Mouse (Mus musculus) limb, embryonic 13.5 days (tissue): ENCODE data around the gene Vgll4. TPM values are rescaled to one million over a fixed set of nuclear protein-coding genes. Genes with fewer than 3 reads are reported as not detected.
A peak's percentile ranks its signal among the peaks of the same experiment; 100 is the strongest.
"Not testable (repeated sequence)": the region's sequence is repeated elsewhere in the genome, so short reads cannot be mapped to it uniquely, and the experiment has no call there.

Experiments
- ATAC-seq: fragments of 200-750 bp; cut with Nextera tagmentation; 2 replicates; pipeline ENCODE4 v1.8.0; 2017; ENCODE audit warnings: low read depth, moderate number of reproducible peaks, moderate TSS enrichment; ENCODE audit not compliant: low FRiP score
- H3K27ac ChIP-seq: fragments of 300-500 bp; sonication (generic); 2 replicates; pipeline ENCODE4 v1.5.1; 2015; ENCODE audit warnings: inconsistent platforms, mild to moderate bottlenecking, moderate library complexity
- H3K27me3 ChIP-seq: fragments of 300-500 bp; sonication (generic); 2 replicates; pipeline ENCODE4 v1.6.1; 2015; ENCODE audit warnings: mild to moderate bottlenecking, inconsistent platforms
- H3K36me3 ChIP-seq: fragments of 300-500 bp; sonication (generic); 2 replicates; pipeline ENCODE4 v1.6.1; 2015; ENCODE audit warnings: inconsistent platforms, mild to moderate bottlenecking, moderate library complexity
- H3K4me1 ChIP-seq: fragments of 300-500 bp; sonication (generic); 2 replicates; pipeline ENCODE4 v1.6.1; 2015; ENCODE audit warnings: inconsistent platforms
- H3K4me2 ChIP-seq: fragments of 300-500 bp; sonication (generic); replicated peaks from 2 replicates; pipeline ENCODE4 v1.6.1; 2015; ENCODE audit warnings: inconsistent platforms, mild to moderate bottlenecking, moderate library complexity
- H3K4me3 ChIP-seq: fragments of 300-500 bp; sonication (generic); 2 replicates; pipeline ENCODE4 v1.5.1; 2015; ENCODE audit warnings: moderate library complexity, mild to moderate bottlenecking, inconsistent platforms
- H3K9ac ChIP-seq: fragments of 300-500 bp; sonication (generic); 2 replicates; pipeline ENCODE4 v1.6.1; 2015; ENCODE audit warnings: mild to moderate bottlenecking, inconsistent platforms
- H3K9me3 ChIP-seq: fragments of 300-500 bp; sonication (generic); 2 replicates; pipeline ENCODE4 v1.6.1; 2016; ENCODE audit warnings: inconsistent platforms
- WGBS: fragments of 180-500 bp; shearing (Covaris S2); methylation state at CpG from one replicate; pipeline ENCODE4 v1.1.7; 2015; 5-methylcytosine and 5-hydroxymethylcytosine counted together
- polyA plus RNA-seq: library from polyadenylated mRNA; unstranded; fragments of >200 nt; fragmentation: Nextera tagmentation; extraction: Ambion mirVana; gene quantifications from 2 replicates; pipeline ENCODE4 v1.2.1, GENCODE M21; 2015

Vgll4 gene
- polyA plus RNA-seq, 1 experiment from 2014 or later, result 154 TPM

DNA sequence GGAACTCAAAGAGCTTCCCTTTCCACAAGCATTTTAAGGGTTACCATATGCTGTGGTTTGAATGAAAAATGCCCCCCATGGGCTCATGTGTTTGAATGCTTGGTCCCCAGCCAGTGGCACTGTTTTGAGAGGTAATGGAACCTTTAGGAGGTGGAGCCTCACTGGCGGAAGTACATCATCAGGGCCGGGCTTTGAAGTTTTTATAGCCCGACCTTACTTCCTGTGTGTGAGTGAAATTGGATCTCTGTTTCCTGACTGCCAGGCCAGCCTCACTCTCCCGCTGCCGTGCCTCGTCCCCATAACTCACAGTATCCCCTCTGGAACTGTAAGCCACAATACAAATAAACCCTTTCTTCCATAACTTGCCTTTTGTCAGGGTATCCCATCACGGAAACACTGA is 70.1 kb downstream of the Vgll4 start:
- peaks cover 41% of the 10 kb centered on the region for H3K36me3 ChIP-seq
- H3K4me2 ChIP-seq, result peak overlapping the region; percentile 56
- H3K4me3 ChIP-seq, result peak overlapping the region; percentile 1; the same call in 1 of the 2 replicates
- no peak overlapping the region for H3K9ac ChIP-seq
- H3K27ac ChIP-seq, result peak overlapping the region; percentile 83
- no peaks in the 10 kb centered on the region for H3K9me3 ChIP-seq
- H3K27me3 ChIP-seq, result no peaks in the 10 kb centered on the region
- peak; percentile 68 for ATAC-seq
- peaks cover 65% of the 10 kb centered on the region for H3K4me1 ChIP-seq
- WGBS, result 7% methylated on average over 7 of the region's 7 CpGs

DNA sequence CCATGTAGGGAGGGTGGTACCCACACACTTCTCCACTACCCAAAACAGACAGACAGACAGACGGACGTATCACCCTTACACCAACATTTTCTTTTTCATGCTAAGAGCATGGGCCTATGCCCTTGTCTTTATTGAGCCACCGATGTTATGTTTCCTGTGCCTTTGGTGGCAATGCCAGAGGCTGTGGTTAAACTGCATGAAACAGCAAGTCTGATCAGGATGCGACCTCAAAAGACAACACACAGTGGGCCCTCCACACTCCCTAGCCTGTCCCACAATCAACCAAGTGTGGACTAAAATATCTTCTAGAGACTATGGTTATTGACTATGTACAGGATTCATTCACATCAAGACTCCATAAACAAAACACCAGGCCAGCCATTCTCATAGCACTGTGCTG is 70.8 kb downstream of the Vgll4 start:
- WGBS, result 94% methylated on average over 4 of the region's 4 CpGs
- no peak overlapping the region for H3K4me3 ChIP-seq
- H3K36me3 ChIP-seq, result peaks cover 41% of the 10 kb centered on the region
- H3K4me2 ChIP-seq, result peak overlapping the region; percentile 56; the same call in 1 of the 2 replicates
- no peaks in the 10 kb centered on the region for H3K9me3 ChIP-seq
- ATAC-seq, result no peak
- peak overlapping the region; percentile 83; the same call in 1 of the 2 replicates for H3K27ac ChIP-seq
- no peak overlapping the region for H3K9ac ChIP-seq
- no peaks in the 10 kb centered on the region for H3K27me3 ChIP-seq
- peaks cover 65% of the 10 kb centered on the region for H3K4me1 ChIP-seq

DNA sequence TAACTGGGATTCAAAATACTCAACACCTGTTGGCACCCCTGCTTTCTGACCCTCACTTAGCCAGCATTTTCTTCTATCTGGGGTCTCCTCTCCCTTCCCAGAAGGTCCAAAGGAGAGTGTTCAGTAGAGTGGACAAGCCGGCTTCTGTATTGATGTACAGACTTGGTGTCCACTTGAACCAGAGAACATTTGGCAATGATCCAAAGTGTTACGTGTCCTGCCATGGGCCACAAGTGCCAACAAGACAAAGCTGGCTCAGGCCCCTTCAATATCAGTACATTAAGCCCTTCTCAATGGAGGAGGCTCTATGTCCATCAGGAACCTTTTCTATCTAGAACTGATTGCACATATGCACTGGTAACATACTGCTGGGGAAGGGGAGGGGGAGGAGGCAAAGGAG is 73.5 kb downstream of the Vgll4 start:
- Histone ChIP-seq H3K4me2 (no peak overlapping the region), H3K9ac (no peak overlapping the region), H3K9me3 (no peaks in the 10 kb centered on the region), H3K27ac (no peak overlapping the region), H3K4me1 (peaks cover 65% of the 10 kb centered on the region), H3K27me3 (no peaks in the 10 kb centered on the region), H3K36me3 (peaks cover 41% of the 10 kb centered on the region), H3K4me3 (no peak overlapping the region)
- ATAC-seq, result no peak
- 90% methylated on average over 2 of the region's 2 CpGs for WGBS

DNA sequence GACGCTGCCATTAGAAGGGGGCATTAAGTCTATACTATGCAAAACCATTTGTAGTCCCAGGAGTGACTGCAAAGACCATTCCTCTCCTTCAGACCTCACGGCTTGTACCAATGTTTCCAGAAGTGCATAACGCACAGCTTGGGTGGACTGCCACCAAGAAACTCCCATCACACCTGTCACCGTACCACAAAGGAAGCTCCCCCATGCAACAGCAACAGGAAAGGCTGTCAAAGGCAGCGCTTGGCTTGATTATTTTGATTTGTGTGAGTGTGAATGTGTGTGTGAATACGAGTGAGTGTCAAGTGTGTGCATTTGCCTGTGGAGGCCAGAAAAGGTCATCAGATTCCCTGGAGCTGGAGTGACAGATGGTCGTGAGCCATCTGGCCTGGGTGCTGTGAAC is 74.6 kb downstream of the Vgll4 start:
- 93% methylated on average over 7 of the region's 7 CpGs for WGBS
- Histone ChIP-seq H3K4me2 (no peak overlapping the region), H3K4me3 (no peak overlapping the region), H3K9me3 (no peaks in the 10 kb centered on the region), H3K4me1 (peaks cover 65% of the 10 kb centered on the region), H3K27me3 (no peaks in the 10 kb centered on the region), H3K36me3 (peaks cover 46% of the 10 kb centered on the region), H3K27ac (no peak overlapping the region), H3K9ac (no peak overlapping the region)
- ATAC-seq, result no peak

DNA sequence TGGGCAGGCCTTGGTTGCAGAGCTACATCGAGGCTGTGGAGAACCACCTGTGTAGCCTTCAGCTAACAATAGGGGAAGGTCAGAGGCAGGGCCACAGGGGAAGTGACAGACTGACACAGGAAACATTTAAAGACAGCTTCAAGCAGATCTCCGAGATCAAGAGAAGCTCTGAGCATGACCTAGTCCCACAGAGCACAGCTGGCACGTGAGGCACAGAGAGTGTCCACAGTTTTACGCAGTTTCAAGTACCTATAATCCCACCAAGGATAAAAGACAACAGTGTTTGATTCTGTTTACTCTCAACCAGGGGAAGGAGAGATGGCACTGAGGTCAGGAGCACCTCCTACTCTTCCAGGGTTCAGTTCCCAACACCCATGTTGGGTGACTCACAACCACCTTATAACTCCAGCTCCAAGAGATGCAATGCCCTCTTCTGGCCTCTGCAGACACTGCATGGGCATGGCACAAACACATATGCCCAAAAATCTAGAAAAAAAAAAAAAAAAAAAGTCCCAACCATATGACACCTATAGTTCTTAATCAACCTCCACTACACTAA is 75.2 kb downstream of the Vgll4 start:
- Histone ChIP-seq H3K27me3 (no peaks in the 10 kb centered on the region), H3K9me3 (no peaks in the 10 kb centered on the region), H3K4me1 (peaks cover 62% of the 10 kb centered on the region), H3K27ac (0 out of 2 replicates have a peak overlapping the region, but pooled peaks have one; percentile 22), H3K36me3 (peaks cover 47% of the 10 kb centered on the region), H3K4me2 (no peak overlapping the region), H3K9ac (no peak overlapping the region), H3K4me3 (no peak overlapping the region)
- ATAC-seq, result no peak
- WGBS, result 56% methylated on average over 4 of the region's 4 CpGs

DNA sequence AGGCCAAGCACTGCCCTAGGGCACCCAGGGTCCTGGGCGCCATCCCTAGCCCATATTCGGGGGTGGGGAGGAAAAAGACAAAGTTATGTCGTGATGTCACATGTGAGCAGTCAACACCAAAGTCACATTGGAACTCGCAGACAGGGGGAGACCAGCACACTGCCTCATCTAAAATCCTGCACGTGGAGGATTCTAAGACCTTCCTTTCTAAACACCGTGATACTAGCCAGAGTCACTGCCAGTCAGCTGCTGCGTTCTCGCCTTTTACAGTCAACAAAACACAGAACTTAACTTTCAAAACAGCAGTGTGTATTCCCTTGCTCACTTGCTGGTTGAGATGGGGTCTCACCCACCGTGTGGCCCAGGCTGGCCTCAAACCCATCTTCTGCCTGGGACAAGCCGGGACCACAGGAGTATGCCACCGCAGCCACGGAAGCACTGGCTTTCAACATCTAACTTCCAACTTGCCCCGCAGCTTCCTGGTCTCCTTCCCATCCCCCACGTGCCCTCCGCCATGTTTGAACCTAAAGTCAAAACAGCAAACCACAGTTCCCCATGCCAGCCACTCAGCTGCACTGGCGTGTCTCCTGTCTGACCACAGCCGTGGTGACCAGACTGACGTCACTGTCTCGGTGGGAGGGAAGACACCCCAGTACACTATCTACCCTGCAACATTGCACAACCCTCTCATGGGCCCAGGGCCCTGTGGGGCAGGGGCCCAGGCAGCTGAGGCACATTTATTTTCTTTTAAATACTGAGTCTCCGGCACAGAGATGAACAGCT is 76.2 kb downstream of the Vgll4 start:
- WGBS, result 69% methylated on average over 20 of the region's 20 CpGs
- no peaks in the 10 kb centered on the region for H3K27me3 ChIP-seq
- peaks cover 47% of the 10 kb centered on the region for H3K36me3 ChIP-seq
- H3K4me2 ChIP-seq, result no peak overlapping the region
- no peaks in the 10 kb centered on the region for H3K9me3 ChIP-seq
- no peak overlapping the region for H3K4me3 ChIP-seq
- H3K4me1 ChIP-seq, result peaks cover 60% of the 10 kb centered on the region
- no peak for ATAC-seq
- H3K9ac ChIP-seq, result no peak overlapping the region
- no peak overlapping the region; the same call in 1 of the 2 replicates for H3K27ac ChIP-seq

DNA sequence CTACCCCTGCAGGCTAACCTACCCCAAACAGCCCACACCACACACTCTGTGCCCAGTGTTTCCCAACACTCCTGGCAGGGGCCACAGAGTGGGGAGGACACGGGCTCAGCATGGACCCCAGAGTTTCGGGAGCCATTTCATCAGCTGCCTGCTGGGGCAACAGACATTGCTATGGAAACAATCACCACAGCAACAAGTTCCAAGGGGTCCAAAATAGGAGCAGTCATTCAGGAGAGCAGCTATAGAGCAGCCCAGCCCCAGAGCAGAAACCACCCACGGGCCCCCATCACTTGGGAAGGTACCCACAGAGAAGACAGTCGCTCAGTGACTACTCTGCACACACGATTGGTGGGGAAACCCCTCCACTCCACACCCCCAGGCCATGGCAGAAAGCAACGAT is 77.4 kb downstream of the Vgll4 start:
- WGBS, result 37% methylated on average over 6 of the region's 6 CpGs
- Histone ChIP-seq H3K4me3 (no peak overlapping the region), H3K9ac (peak overlapping the region; percentile 35), H3K4me2 (peak overlapping the region; percentile 30; the same call in 1 of the 2 replicates), H3K27me3 (no peaks in the 10 kb centered on the region), H3K36me3 (peaks cover 48% of the 10 kb centered on the region), H3K4me1 (peaks cover 67% of the 10 kb centered on the region), H3K9me3 (no peaks in the 10 kb centered on the region), H3K27ac (peak overlapping the region; percentile 84; the same call in 1 of the 2 replicates)
- ATAC-seq, result no peak

DNA sequence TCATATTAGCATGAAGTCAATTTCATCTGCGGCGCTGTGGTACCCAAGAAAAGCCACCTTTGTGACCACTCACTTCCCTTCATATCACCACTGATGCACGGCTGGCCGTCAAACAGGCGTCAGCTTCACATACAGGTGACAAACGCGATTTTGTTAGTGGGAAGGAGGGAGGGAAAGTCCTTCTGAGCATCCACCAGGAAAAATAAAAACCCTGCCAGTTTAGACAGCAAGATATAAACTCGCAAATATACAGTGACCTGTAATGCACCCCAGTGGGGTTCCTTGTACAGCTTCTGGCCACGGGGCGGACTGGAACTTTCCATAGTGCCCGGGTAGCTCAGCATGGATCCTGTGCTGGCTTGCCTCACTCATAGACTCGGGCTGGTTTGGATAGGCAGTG is 78.0 kb downstream of the Vgll4 start:
- ATAC-seq, result no peak
- no peak overlapping the region for H3K4me3 ChIP-seq
- WGBS, result 51% methylated on average over 12 of the region's 12 CpGs
- peak overlapping the region; percentile 35 for H3K9ac ChIP-seq
- peaks cover 73% of the 10 kb centered on the region for H3K4me1 ChIP-seq
- no peaks in the 10 kb centered on the region for H3K27me3 ChIP-seq
- H3K36me3 ChIP-seq, result peaks cover 47% of the 10 kb centered on the region
- peak overlapping the region; percentile 84; the same call in 1 of the 2 replicates for H3K27ac ChIP-seq
- no peaks in the 10 kb centered on the region for H3K9me3 ChIP-seq
- peak overlapping the region; percentile 30 for H3K4me2 ChIP-seq

DNA sequence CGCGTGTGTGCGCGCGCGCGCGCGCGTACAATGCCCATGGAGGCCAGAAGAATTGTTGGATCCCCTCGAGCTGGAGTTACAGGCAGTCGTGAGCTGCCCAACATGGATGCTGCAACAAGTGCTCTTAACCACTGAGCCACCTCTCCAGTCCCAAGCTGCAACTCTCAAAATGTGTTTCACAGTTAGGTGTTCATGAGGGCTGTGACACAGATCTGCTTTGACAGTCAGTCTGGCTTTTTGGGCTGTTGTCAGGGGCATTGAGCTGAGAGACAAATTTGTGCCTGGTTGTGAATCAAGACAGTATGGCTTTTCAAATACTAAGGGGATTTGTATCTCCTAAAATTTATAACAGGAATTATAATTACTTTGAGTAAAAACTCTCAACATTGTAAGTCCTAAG is 78.5 kb downstream of the Vgll4 start:
- no peak overlapping the region for H3K4me3 ChIP-seq
- H3K36me3 ChIP-seq, result peaks cover 45% of the 10 kb centered on the region
- H3K4me2 ChIP-seq, result peak overlapping the region; percentile 38; the same call in 1 of the 2 replicates
- no peaks in the 10 kb centered on the region for H3K27me3 ChIP-seq
- H3K27ac ChIP-seq, result peak overlapping the region; percentile 84
- H3K4me1 ChIP-seq, result peaks cover 78% of the 10 kb centered on the region
- 85% methylated on average over 12 of the region's 12 CpGs for WGBS
- no peak overlapping the region for H3K9ac ChIP-seq
- ATAC-seq, result no peak
- H3K9me3 ChIP-seq, result no peaks in the 10 kb centered on the region

DNA sequence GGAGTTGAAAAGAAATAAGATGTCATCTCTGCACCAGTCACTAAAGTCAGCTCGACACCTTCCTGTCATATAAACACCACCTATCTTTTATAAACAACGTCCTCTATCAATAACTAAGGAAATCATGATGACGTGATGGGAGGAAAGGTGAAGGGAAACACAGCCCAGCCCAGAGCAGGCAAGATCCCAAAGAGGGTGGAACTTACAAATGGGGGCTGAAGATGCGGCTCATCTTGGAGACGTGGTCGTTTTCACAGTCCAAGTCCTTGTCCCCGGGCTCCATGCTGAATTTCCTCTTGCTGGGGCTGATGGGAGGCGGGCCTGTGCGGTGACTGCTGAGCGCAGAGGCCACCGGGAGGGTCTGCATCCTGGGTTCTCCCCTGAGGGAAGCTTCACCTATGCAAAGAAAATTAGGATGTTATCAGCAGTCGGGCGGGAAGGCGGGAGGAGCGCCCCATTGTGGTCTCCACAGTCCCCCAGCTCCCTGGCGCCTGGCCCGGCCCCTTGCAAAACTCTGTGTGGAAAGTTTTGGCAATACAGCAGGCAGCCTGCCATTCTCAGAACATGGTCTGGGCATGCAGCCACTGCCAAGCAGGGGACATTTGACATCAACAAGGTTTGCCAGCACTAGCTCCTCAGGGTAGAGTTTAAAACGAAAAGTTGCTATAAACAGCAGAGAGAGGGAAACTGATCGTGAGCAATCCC is 79.2 kb downstream of the Vgll4 start:
- Histone ChIP-seq H3K4me2 (peak overlapping the region; percentile 38), H3K9ac (peak overlapping the region; percentile 4; the same call in 1 of the 2 replicates), H3K4me1 (peaks cover 84% of the 10 kb centered on the region), H3K4me3 (no peak overlapping the region), H3K27ac (peak overlapping the region; percentile 84), H3K27me3 (no peaks in the 10 kb centered on the region), H3K9me3 (no peaks in the 10 kb centered on the region), H3K36me3 (peaks cover 44% of the 10 kb centered on the region)
- WGBS, result 49% methylated on average over 19 of the region's 19 CpGs
- peak; percentile 7; the same call in 1 of the 2 replicates for ATAC-seq

DNA sequence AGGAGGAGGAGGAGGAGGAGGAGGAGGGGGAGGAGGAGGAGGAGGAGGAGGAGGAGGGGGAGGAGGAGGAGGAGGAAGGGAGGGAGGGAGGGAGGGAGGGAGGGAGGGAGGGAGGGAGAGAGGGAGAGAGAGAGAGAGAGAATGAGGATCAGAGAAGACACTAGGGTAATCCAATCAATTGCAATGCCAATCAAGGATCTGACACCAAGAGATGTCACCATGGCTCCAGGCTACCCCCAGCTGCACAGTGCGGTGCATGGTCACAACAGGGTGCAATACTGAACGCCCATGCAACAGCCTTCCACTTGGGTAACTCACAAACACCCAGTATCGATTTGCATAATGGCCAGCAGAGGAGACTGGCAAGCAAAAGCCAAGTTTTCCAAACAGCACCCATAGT is 79.8 kb downstream of the Vgll4 start:
- H3K4me2 ChIP-seq, result not testable (repeated sequence)

DNA sequence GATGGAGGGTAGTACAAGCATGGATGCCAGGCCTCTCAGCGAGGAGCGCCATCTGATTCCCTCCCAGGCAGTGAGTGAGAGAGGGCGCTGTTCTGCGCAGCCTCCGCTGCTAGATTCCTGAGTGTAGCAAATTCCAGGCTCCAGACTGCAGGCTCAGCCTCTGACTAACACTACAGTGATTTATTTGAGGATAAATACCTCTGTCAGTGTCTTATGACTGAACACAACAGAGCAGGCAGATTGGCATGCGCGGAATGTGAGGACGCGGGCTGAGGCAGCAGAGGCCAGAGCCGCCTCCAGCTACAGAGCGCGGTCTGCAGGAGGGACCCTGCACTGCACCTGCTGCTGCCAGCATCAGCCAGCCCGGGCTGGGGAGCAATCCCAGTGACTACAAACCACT is 80.9 kb downstream of the Vgll4 start:
- H3K27me3 ChIP-seq, result no peaks in the 10 kb centered on the region
- H3K4me2 ChIP-seq, result no peak overlapping the region
- H3K36me3 ChIP-seq, result peaks cover 54% of the 10 kb centered on the region
- no peaks in the 10 kb centered on the region for H3K9me3 ChIP-seq
- peak; percentile 83 for ATAC-seq
- 25% methylated on average over 13 of the region's 13 CpGs for WGBS
- H3K4me3 ChIP-seq, result no peak overlapping the region
- H3K4me1 ChIP-seq, result peaks cover 93% of the 10 kb centered on the region
- H3K27ac ChIP-seq, result peak overlapping the region; percentile 63
- no peak overlapping the region for H3K9ac ChIP-seq

More for the DNA sequence above, 79.8 kb downstream of the Vgll4 start:
- H3K4me1 ChIP-seq, result peaks cover 90% of the 10 kb centered on the region
- not testable (repeated sequence) for H3K9me3 ChIP-seq, H3K9ac ChIP-seq, H3K27me3 ChIP-seq, H3K27ac ChIP-seq, ATAC-seq, H3K4me3 ChIP-seq
- WGBS, result 80% methylated on average over 3 of the region's 3 CpGs
- peaks cover 44% of the 10 kb centered on the region for H3K36me3 ChIP-seq
